Mouse (Mus musculus): ENCODE measurements at regions not wholly inside any gene's neighbourhood (a gene's known extent, or its start where the extent isn't known, plus 50 kb on each side); places are given as distances from the start of the nearest gene placed in this dataset.

DNA sequence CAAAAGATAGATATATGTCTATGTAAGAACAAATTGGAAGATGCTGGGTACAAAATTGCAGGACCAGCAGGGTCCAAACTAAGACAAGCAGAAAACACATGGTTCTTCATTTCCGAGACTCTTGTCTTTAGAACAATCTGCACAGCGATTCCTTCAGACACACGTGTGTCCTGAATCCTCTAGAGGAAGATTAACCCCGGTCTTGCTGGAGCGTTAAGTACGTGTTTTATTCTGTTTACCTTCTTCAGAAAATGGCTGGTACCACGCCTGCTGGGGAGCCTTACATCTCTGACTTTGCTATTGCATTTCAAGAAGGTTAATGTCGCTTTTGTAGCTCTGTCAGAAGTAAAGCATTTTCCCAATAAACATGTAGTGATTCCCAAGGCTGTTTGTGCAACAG, 87.3 kb upstream of the Sox2 start:
- TF ChIP-seq CTCF (IDR thresholded peaks at IDR 0.05; ENCODE audit: low read depth) (no peak), EP300 (IDR thresholded peaks at IDR 0.05; ENCODE audit: low read depth) (no peak)
